Mouse (Mus musculus): Measurements from ENCODE around the gene Slco2a1. TPM values are rescaled to one million over a fixed set of nuclear protein-coding genes. Genes with fewer than 3 reads are reported as not detected.

The Slco2a1 gene
- total and polyA plus RNA-seq, 3 experiments: 0.14 TPM; not detected in 2

DNA sequence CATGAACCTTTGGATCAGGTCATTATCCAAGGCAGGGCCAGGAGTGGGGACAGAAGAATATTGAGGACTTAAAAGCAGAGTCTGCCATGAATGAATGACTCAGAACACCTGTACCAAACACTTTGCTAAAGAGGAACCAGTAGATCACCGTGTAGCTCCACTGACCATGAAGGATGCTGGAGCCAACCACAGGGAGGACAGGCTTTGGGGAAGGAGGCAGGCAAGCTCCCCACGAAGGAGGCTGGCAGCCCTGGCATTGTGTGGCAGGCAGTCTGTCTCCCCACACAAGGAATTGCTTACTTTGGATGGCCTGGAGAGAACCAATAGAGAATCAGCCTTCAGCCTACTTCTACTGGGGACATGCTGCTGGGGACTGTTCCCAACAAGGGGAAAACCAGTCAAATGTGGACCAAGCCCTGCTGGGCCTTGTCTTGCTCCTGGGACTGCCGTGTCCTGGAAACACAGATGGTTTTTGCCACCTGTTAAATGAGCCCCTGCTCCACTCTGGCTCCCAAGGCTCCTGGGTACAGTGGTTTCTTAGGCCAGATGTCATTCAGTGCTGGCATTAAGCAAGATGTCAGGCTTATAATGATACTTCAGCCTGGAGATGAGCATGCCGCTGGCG is 130.3 kb downstream of the Slco2a1 start:
- no peak overlapping the region for H3K27ac ChIP-seq (ENCODE audit: insufficient read depth, low read depth)
- H3K4me3 ChIP-seq (replicated peaks in 1 of 3; ENCODE audit: low read depth in 2 of 3, low read length in 2 of 3, poor library complexity in 1 of 3): no peak overlapping the region
- no peaks in the 10 kb centered on the region for H3K79me2 ChIP-seq (replicated peaks; ENCODE audit: control insufficient read depth, extremely low read depth, insufficient read depth, poor library complexity, severe bottlenecking)
- DNase-seq (ENCODE audit: extremely low read depth): no peak
- dilution Hi-C loops (cut with MboI; ENCODE audit: extremely low pct_ligation_motif_present, extremely low pct_unique_long_range_greater_than_20kb, low sequenced_read_pairs): no loop called here
- TF ChIP-seq RCOR1 (conservative IDR thresholded peaks at IDR 0.05; ENCODE audit: low read depth, low read length) (no peak), NRF1 (IDR thresholded peaks at IDR 0.05; ENCODE audit: low read depth, low read length) (no peak), TCF12 (IDR thresholded peaks at IDR 0.05; ENCODE audit: low read depth, low read length) (no peak), RAD21 (IDR thresholded peaks at IDR 0.05; ENCODE audit: low read depth, low read length) (no peak), CHD2 (IDR thresholded peaks at IDR 0.05; ENCODE audit: low read length) (no peak), GABPA (IDR thresholded peaks at IDR 0.05; ENCODE audit: insufficient replicate concordance, low read depth, low read length) (no peak), SMC3 (IDR thresholded peaks at IDR 0.05; ENCODE audit: low read depth, low read length) (no peak), MAX (IDR thresholded peaks at IDR 0.05; ENCODE audit: low read length) (no peak), MAFK (IDR thresholded peaks at IDR 0.05; ENCODE audit: insufficient replicate concordance, low read length) (no peak), NELFE (IDR thresholded peaks at IDR 0.05; ENCODE audit: low read depth, low read length) (no peak), ELF1 (IDR thresholded peaks at IDR 0.05; ENCODE audit: low read depth, low read length) (no peak), ZKSCAN1 (IDR thresholded peaks at IDR 0.05; ENCODE audit: borderline replicate concordance, low read depth, low read length) (no peak), ZNF384 (IDR thresholded peaks at IDR 0.05; ENCODE audit: low read depth, low read length) (no peak), HCFC1 (IDR thresholded peaks at IDR 0.05; ENCODE audit: low read depth, low read length) (no peak), UBTF (IDR thresholded peaks at IDR 0.05; ENCODE audit: low read depth, low read length) (no peak), CTCF (conservative IDR thresholded peaks at IDR 0.05 in 1 of 2, IDR thresholded peaks at IDR 0.05 in 1 of 2; ENCODE audit: low read depth in 2 of 2, low read length in 2 of 2) (no peak), ETS1 (conservative IDR thresholded peaks at IDR 0.05; ENCODE audit: low read depth, low read length) (no peak)
- H3K9me3 ChIP-seq (replicated peaks; ENCODE audit: low read length): no peaks in the 10 kb centered on the region
- peaks cover 9% of the 10 kb centered on the region for H3K27me3 ChIP-seq (replicated peaks)
- H3K9ac ChIP-seq (ENCODE audit: insufficient read depth, low read depth): no peak overlapping the region
- in situ Hi-C loops (cut with MboI; ENCODE audit: low pct_ligation_motif_present, low pct_unique_long_range_greater_than_20kb, low sequenced_read_pairs): no loop called here
- peaks cover 0 to 2% of the 10 kb centered on the region in 2 experiments; a peak in 1 of 4 replicates for H3K4me1 ChIP-seq (ENCODE audit: control insufficient read depth in 1 of 2, insufficient read depth in 2 of 2)
- no peak overlapping the region for H3K4me2 ChIP-seq (ENCODE audit: insufficient read depth, low read depth, poor library complexity, severe bottlenecking)
- H3K36me3 ChIP-seq (replicated peaks in 1 of 2; ENCODE audit: control insufficient read depth in 1 of 2, insufficient read depth in 1 of 2, low read length in 1 of 2): no peaks in the 10 kb centered on the region

DNA sequence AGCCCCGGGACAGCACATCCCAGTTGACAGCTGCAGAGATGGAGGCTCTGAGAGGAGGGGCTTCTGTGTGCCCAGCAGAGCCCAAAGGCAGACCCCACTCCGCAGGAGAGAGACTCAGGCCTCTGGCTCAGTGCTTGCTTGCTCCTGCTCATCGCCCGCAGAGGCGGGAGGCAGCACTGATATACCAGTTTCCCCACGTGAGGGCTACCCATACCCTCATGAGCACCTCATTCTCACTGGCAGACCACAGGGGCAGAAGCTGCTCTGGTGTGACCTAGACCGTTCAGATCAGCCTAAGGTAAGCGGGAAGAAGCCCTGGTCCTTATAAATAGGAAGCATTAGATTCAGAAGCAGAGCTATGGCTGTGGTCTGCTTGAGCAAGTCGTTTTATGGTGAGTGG is 131.3 kb downstream of the Slco2a1 start:
- TF ChIP-seq CHD1 (IDR thresholded peaks at IDR 0.05; ENCODE audit: low read depth, low read length): no peak
- H3K4me2 ChIP-seq (ENCODE audit: insufficient read depth, low read depth, poor library complexity, severe bottlenecking): no peak overlapping the region
- dilution Hi-C loops (cut with MboI; ENCODE audit: extremely low pct_ligation_motif_present, extremely low pct_unique_long_range_greater_than_20kb, low sequenced_read_pairs): no loop called here
- H3K27me3 ChIP-seq (replicated peaks): peaks cover 5% of the 10 kb centered on the region
- DNase-seq (ENCODE audit: extremely low read depth): no peak
- H3K9me3 ChIP-seq (replicated peaks; ENCODE audit: low read length): no peaks in the 10 kb centered on the region
- in situ Hi-C loops (cut with MboI; ENCODE audit: low pct_ligation_motif_present, low pct_unique_long_range_greater_than_20kb, low sequenced_read_pairs): no loop called here
- peaks cover 0 to 2% of the 10 kb centered on the region in 2 experiments; a peak in 1 of 4 replicates for H3K4me1 ChIP-seq (ENCODE audit: control insufficient read depth in 1 of 2, insufficient read depth in 2 of 2)
- no peak overlapping the region for H3K4me3 ChIP-seq (replicated peaks in 1 of 3; ENCODE audit: low read depth in 2 of 3, low read length in 2 of 3, poor library complexity in 1 of 3)
- no peak overlapping the region for H3K9ac ChIP-seq (ENCODE audit: insufficient read depth, low read depth)
- no peaks in the 10 kb centered on the region for H3K36me3 ChIP-seq (replicated peaks in 1 of 2; ENCODE audit: control insufficient read depth in 1 of 2, insufficient read depth in 1 of 2, low read length in 1 of 2)
- no peak overlapping the region for H3K27ac ChIP-seq (ENCODE audit: insufficient read depth, low read depth)
- no peaks in the 10 kb centered on the region for H3K79me2 ChIP-seq (replicated peaks; ENCODE audit: control insufficient read depth, extremely low read depth, insufficient read depth, poor library complexity, severe bottlenecking)

Measured in CH12.LX (cell line).